Comparison of ENCODE assay signal across 8 mouse cellular contexts in genomic region chr5:66861232-66862035, GRCm38 (mm10).
A peak's percentile ranks its signal among the peaks of the same experiment; 100 is the strongest.
DNase-seq lines count a peak whose midpoint lies in the region; ATAC-seq and TF ChIP-seq lines count a peak whose summit lies in the region.

No protein-coding gene starts in this region.

- 57% methylated on average over 17 of the region's 17 CpGs for WGBS in heart, embryonic 10.5 days
- 18% methylated on average over 17 of the region's 17 CpGs for WGBS in forebrain, embryonic 14.5 days
- 41% methylated on average over 17 of the region's 17 CpGs for WGBS in kidney, embryonic 15.5 days
- 38% methylated on average over 17 of the region's 17 CpGs for WGBS in midbrain, postnatal 0 days

- H3K36me3 ChIP-seq in heart, embryonic 10.5 days, result no peaks in the 10 kb centered on the region
- H3K36me3 ChIP-seq in forebrain, embryonic 14.5 days (ENCODE audit: control insufficient read depth, insufficient read depth, low read length), result no peaks in the 10 kb centered on the region
- H3K36me3 ChIP-seq in kidney, embryonic 15.5 days, result no peaks in the 10 kb centered on the region
- no peaks in the 10 kb centered on the region for H3K36me3 ChIP-seq in midbrain, postnatal 0 days (ENCODE audit: insufficient read depth, low read length)

- peak; percentile 64 to 69 for DNase-seq in heart, adult 18-20 months
- no peak for DNase-seq in heart, embryonic 10.5 days (ENCODE audit: low spot score)
- peak; percentile 79 for DNase-seq in forebrain, embryonic 14.5 days (ENCODE audit: low spot score)
- peak; percentile 68 for DNase-seq in midbrain, postnatal 0 days (ENCODE audit: low spot score)
- DNase-seq in yolk sac, embryonic 10.5 days (ENCODE audit: low spot score), result no peak
- no peak for DNase-seq in spleen, postnatal 4 days (ENCODE audit: low spot score in 2 of 2)

- no peak overlapping the region; the same call in 1 of the 2 replicates for H3K27ac ChIP-seq in heart, embryonic 10.5 days
- peak overlapping the region; percentile 70 for H3K27ac ChIP-seq in forebrain, embryonic 14.5 days (ENCODE audit: low read depth, low read length)
- peak overlapping the region; percentile 54 for H3K27ac ChIP-seq in kidney, embryonic 15.5 days
- H3K27ac ChIP-seq in midbrain, postnatal 0 days (ENCODE audit: low read depth, low read length), result no peak overlapping the region

- peak; percentile 74 for ATAC-seq in forebrain, embryonic 14.5 days
- ATAC-seq in kidney, embryonic 15.5 days (replicated peaks; ENCODE audit: low FRiP score), result peak; percentile 87
- ATAC-seq in midbrain, postnatal 0 days (ENCODE audit: low FRiP score), result peak; percentile 41
- no peak for ATAC-seq in CD4-positive, CD25-positive, alpha-beta regulatory T cell, adult 4 months

- H3K9ac ChIP-seq in forebrain, embryonic 14.5 days (ENCODE audit: low read length), result no peak overlapping the region
- H3K9ac ChIP-seq in kidney, embryonic 15.5 days, result no peak overlapping the region
- no peak overlapping the region for H3K9ac ChIP-seq in midbrain, postnatal 0 days (replicated peaks; ENCODE audit: low read length, poor library complexity, severe bottlenecking)

- H3K4me3 ChIP-seq in heart, embryonic 10.5 days, result no peak overlapping the region
- no peak overlapping the region for H3K4me3 ChIP-seq in forebrain, embryonic 14.5 days (ENCODE audit: low read depth, low read length)
- H3K4me3 ChIP-seq in kidney, embryonic 15.5 days (replicated peaks), result no peak overlapping the region
- H3K4me3 ChIP-seq in midbrain, postnatal 0 days (ENCODE audit: low read depth, low read length), result no peak overlapping the region

- no peak for TF ChIP-seq CTCF in midbrain, postnatal 0 days (IDR thresholded peaks at IDR 0.05)

- H3K9me3 ChIP-seq in heart, embryonic 10.5 days, result no peaks in the 10 kb centered on the region
- H3K9me3 ChIP-seq in forebrain, embryonic 14.5 days (replicated peaks; ENCODE audit: control insufficient read depth, low read length), result no peaks in the 10 kb centered on the region
- no peaks in the 10 kb centered on the region for H3K9me3 ChIP-seq in kidney, embryonic 15.5 days (replicated peaks)
- H3K9me3 ChIP-seq in midbrain, postnatal 0 days (ENCODE audit: low read length), result no peaks in the 10 kb centered on the region

- no peaks in the 10 kb centered on the region for H3K27me3 ChIP-seq in heart, embryonic 10.5 days (ENCODE audit: insufficient read depth, poor library complexity, severe bottlenecking)
- no peaks in the 10 kb centered on the region for H3K27me3 ChIP-seq in forebrain, embryonic 14.5 days (replicated peaks; ENCODE audit: control insufficient read depth, insufficient read depth, low read length)
- no peaks in the 10 kb centered on the region for H3K27me3 ChIP-seq in kidney, embryonic 15.5 days
- H3K27me3 ChIP-seq in midbrain, postnatal 0 days (ENCODE audit: insufficient read depth, low read length), result no peaks in the 10 kb centered on the region

- peak overlapping the region; percentile 29; the same call in 1 of the 2 replicates for H3K4me2 ChIP-seq in forebrain, embryonic 14.5 days (ENCODE audit: low read length)
- no peak overlapping the region for H3K4me2 ChIP-seq in kidney, embryonic 15.5 days
- H3K4me2 ChIP-seq in midbrain, postnatal 0 days (ENCODE audit: low read depth, low read length, poor library complexity, severe bottlenecking), result no peak overlapping the region

- H3K4me1 ChIP-seq in heart, embryonic 10.5 days, result peaks cover 38% of the 10 kb centered on the region
- H3K4me1 ChIP-seq in forebrain, embryonic 14.5 days (ENCODE audit: control insufficient read depth, insufficient read depth, low read length), result peaks cover 36% of the 10 kb centered on the region
- H3K4me1 ChIP-seq in kidney, embryonic 15.5 days, result peaks cover 27% of the 10 kb centered on the region
- peaks cover 7% of the 10 kb centered on the region; the same call in 1 of the 2 replicates for H3K4me1 ChIP-seq in midbrain, postnatal 0 days (ENCODE audit: insufficient read depth, low read length)

Comparison
In these comparisons a context has a peak if more than half of its experiments do, and no peak if none do; other contexts are left out.
1. DNase-seq: peak in heart, adult 18-20 months (2 of 2), forebrain, embryonic 14.5 days (single experiment) and midbrain, postnatal 0 days (single experiment); none in heart, embryonic 10.5 days (single experiment), yolk sac, embryonic 10.5 days (single experiment) and spleen, postnatal 4 days (0 of 2).
2. H3K27ac ChIP-seq: peak in forebrain, embryonic 14.5 days (single experiment) and kidney, embryonic 15.5 days (single experiment); none in heart, embryonic 10.5 days (single experiment) and midbrain, postnatal 0 days (single experiment).